Mouse (Mus musculus) hindbrain, embryonic 14.5 days (tissue): ENCODE measurements around the gene Rsrp1. TPM values are rescaled to one million over a fixed set of nuclear protein-coding genes. Genes with fewer than 3 reads are reported as not detected.
"Not testable (repeated sequence)": the region's sequence is repeated elsewhere in the genome, so short reads cannot be mapped to it uniquely, and the experiment has no call there.

Experiments
- ATAC-seq: fragments of 200-750 bp; cut with Nextera tagmentation; 2 replicates; pipeline ENCODE4 v1.8.0; 2017; ENCODE audit warnings: moderate number of reproducible peaks, mild to moderate bottlenecking, moderate TSS enrichment, moderate library complexity; ENCODE audit not compliant: low FRiP score
- DNase-seq: peaks from one replicate; pipeline ENCODE4 v3.0.0-alpha.2; 2015; ENCODE audit warnings: low spot score
- H3K27ac ChIP-seq: fragments of 300-500 bp; sonication (generic); 2 replicates; pipeline ENCODE4 v1.5.1; 2014; ENCODE audit warnings: mild to moderate bottlenecking, moderate library complexity
- H3K27me3 ChIP-seq: fragments of 300-500 bp; sonication (generic); 2 replicates; pipeline ENCODE4 v1.6.1; 2014; ENCODE audit warnings: mild to moderate bottlenecking, low read length, mixed read lengths; ENCODE audit not compliant: control insufficient read depth, insufficient read depth
- H3K36me3 ChIP-seq: fragments of 300-500 bp; sonication (generic); replicated peaks from 2 replicates; pipeline ENCODE4 v1.6.1; 2014; ENCODE audit not compliant: control insufficient read depth, insufficient read depth
- H3K4me1 ChIP-seq: fragments of 300-500 bp; sonication (generic); replicated peaks from 2 replicates; pipeline ENCODE4 v1.6.1; 2014; ENCODE audit warnings: antibody characterized with exemption, low read length, mixed read lengths; ENCODE audit not compliant: control insufficient read depth, insufficient read depth
- H3K4me2 ChIP-seq: fragments of 300-500 bp; sonication (generic); replicated peaks from 2 replicates; pipeline ENCODE4 v1.6.1; 2014; ENCODE audit warnings: mild to moderate bottlenecking, moderate library complexity
- H3K4me3 ChIP-seq: fragments of 300-500 bp; sonication (generic); replicated peaks from 2 replicates; pipeline ENCODE4 v1.5.1; 2014; ENCODE audit warnings: mild to moderate bottlenecking, low read length
- H3K9ac ChIP-seq: fragments of 300-500 bp; sonication (generic); 2 replicates; pipeline ENCODE4 v1.6.1; 2014
- H3K9me3 ChIP-seq: fragments of 300-500 bp; sonication (generic); 2 replicates; pipeline ENCODE4 v1.6.1; 2016; ENCODE audit warnings: low read length; ENCODE audit not compliant: control insufficient read depth
- WGBS: fragments of 180-500 bp; shearing (Covaris S2); extraction: QIAGEN DNeasy Blood & Tissue Kit; methylation state at CpG from one replicate; pipeline ENCODE4 v1.1.7; 2014; 5-methylcytosine and 5-hydroxymethylcytosine counted together
- polyA plus RNA-seq: library from polyadenylated mRNA; unstranded; fragments of >200 nt; fragmentation: Nextera tagmentation; extraction: Ambion mirVana; gene quantifications from 2 replicates; pipeline ENCODE4 v1.2.1, GENCODE M21; 2014

Gene Rsrp1
- polyA plus RNA-seq, 1 experiment from 2014 or later: 405 TPM

GRCm38 (mm10) chr4:134901126-134901525 lies 22.3 kb upstream of the Rsrp1 start:
- no peak for DNase-seq
- Histone ChIP-seq H3K4me2 (no peak overlapping the region), H3K9ac (no peak overlapping the region), H3K36me3 (peaks cover 98% of the 10 kb centered on the region), H3K9me3 (no peaks in the 10 kb centered on the region), H3K27ac (no peak overlapping the region), H3K27me3 (no peaks in the 10 kb centered on the region), H3K4me3 (no peak overlapping the region), H3K4me1 (no peaks in the 10 kb centered on the region)
- ATAC-seq: no peak
- WGBS: 96% methylated on average over 8 of the region's 8 CpGs

GRCm38 (mm10) chr4:134903046-134903445 lies 20.3 kb upstream of the Rsrp1 start:
- 79% methylated on average over 7 of the region's 7 CpGs for WGBS

DNA sequence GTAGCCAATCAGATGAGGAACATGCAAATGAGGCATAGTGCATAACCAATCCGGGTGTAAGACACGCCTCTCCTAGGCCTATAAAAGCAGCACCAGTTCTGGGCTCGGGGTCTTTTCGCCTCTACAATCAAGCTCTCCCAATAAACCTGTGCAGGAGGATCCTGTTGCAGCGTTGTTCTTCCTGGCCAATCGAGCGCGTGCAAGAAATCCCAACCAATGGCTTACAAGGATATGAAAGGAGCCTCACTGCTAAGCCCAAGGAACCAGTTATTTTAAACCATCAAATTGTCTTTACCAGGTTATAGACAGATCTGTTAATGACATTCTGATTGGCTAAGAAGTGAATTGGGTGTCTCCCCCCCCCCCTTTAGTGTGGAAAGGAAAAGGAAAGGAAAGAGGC lies 12.0 kb upstream of the Rsrp1 start:
- H3K36me3 ChIP-seq: peaks cover 57% of the 10 kb centered on the region
- ATAC-seq, H3K27ac ChIP-seq, H3K4me3 ChIP-seq, H3K27me3 ChIP-seq, H3K9me3 ChIP-seq, H3K4me2 ChIP-seq, DNase-seq, H3K4me1 ChIP-seq, H3K9ac ChIP-seq: not testable (repeated sequence)
- 99% methylated on average over 6 of the region's 8 CpGs for WGBS

More at GRCm38 (mm10) chr4:134903046-134903445, 20.3 kb upstream of the Rsrp1 start:
- H3K36me3 ChIP-seq: peaks cover 98% of the 10 kb centered on the region
- no peak overlapping the region for H3K4me2 ChIP-seq
- H3K9ac ChIP-seq: no peak overlapping the region
- no peak overlapping the region for H3K4me3 ChIP-seq
- no peak overlapping the region for H3K27ac ChIP-seq
- H3K9me3 ChIP-seq: no peaks in the 10 kb centered on the region
- H3K4me1 ChIP-seq: no peaks in the 10 kb centered on the region
- ATAC-seq (no peak), DNase-seq (no peak)
- no peaks in the 10 kb centered on the region for H3K27me3 ChIP-seq

GRCm38 (mm10) chr4:134913413-134913812 lies 10.0 kb upstream of the Rsrp1 start:
- ATAC-seq: no peak
- H3K9me3 ChIP-seq: no peaks in the 10 kb centered on the region
- DNase-seq: peak; percentile 66
- H3K4me2 ChIP-seq: peak overlapping the region; percentile 58
- H3K4me1 ChIP-seq: 0 out of 2 replicates have a peak, but pooled peaks cover 5% of the 10 kb centered on the region
- WGBS: 32% methylated on average over 3 of the region's 3 CpGs
- H3K27me3 ChIP-seq: no peaks in the 10 kb centered on the region
- peaks cover 37% of the 10 kb centered on the region for H3K36me3 ChIP-seq
- peak overlapping the region; percentile 89 for H3K4me3 ChIP-seq
- no peak overlapping the region for H3K27ac ChIP-seq
- H3K9ac ChIP-seq: peak overlapping the region; percentile 93

DNA sequence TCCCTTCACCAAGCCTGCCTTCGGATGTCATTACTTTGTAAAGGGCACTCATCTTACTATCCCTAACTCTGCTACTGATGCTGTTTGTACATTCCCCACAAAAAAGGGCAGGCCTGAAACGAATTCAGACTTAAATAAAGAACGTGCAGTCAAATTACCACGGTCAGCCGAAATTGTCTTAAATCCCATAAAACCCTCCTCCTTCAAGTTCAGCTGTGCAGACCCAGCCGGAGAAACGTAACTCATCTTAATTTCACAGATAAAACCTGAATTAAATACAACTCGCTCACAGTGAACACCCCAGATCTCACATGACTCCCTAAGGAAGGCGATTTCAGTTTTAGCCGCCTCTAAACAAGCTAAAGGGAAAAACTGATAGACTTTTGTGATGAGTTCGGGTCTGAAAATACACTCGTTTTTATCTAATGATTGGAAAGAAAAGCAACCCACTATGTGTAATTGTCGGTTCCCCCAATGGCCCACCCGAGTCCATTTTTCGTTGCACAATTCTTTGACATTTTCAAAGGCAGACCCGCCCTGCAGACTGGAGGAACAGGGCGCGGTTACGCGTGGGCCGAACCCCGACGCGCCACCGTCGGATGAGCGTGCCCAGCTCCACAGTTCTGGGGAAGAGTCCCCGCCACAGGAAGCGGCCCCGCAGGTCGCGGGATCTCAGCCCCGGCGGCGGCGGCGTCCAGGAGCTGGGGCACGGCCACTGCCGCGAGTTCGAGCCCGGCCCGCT lies 9.1 kb upstream of the Rsrp1 start:
- Histone ChIP-seq H3K9me3 (no peaks in the 10 kb centered on the region), H3K9ac (peak overlapping the region; percentile 93), H3K4me1 (0 out of 2 replicates have a peak, but pooled peaks cover 5% of the 10 kb centered on the region), H3K4me3 (peak overlapping the region; percentile 89), H3K27ac (peak overlapping the region; percentile 89), H3K4me2 (peak overlapping the region; percentile 58), H3K36me3 (peaks cover 28% of the 10 kb centered on the region), H3K27me3 (no peaks in the 10 kb centered on the region)
- peak; percentile 60; the same call in 1 of the 2 replicates for ATAC-seq
- 2% methylated on average over 43 of the region's 43 CpGs for WGBS
- no peak for DNase-seq

GRCm38 (mm10) chr4:134914864-134915209 lies 8.6 kb upstream of the Rsrp1 start, which contains the start of gene Tmem50a:
Tmem50a (minus strand) TSS chr4:134915024.
- Histone ChIP-seq H3K4me2 (peak within 1 kb of the TSS; percentile 58), H3K9ac (peak within 1 kb of the TSS; percentile 93), H3K27ac (peak within 1 kb of the TSS; percentile 89), H3K4me1 (0 out of 2 replicates have a peak, but pooled peaks cover 5% of the 10 kb centered on the region), H3K4me3 (peak within 1 kb of the TSS; percentile 89), H3K36me3 (peaks cover 23% of the 10 kb centered on the region), H3K9me3 (no peaks in the 10 kb centered on the region), H3K27me3 (no peaks in the 10 kb centered on the region)
- WGBS: under 1% methylated on average over 25 of the region's 25 CpGs
- peak; percentile 84 for ATAC-seq
- peak; percentile 94 for DNase-seq

GRCm38 (mm10) chr4:134915223-134916050 lies 8.0 kb upstream of the Rsrp1 start:
- no peaks in the 10 kb centered on the region for H3K27me3 ChIP-seq
- peaks cover 18% of the 10 kb centered on the region for H3K36me3 ChIP-seq
- H3K4me3 ChIP-seq: peak overlapping the region; percentile 89
- H3K4me1 ChIP-seq: 0 out of 2 replicates have a peak, but pooled peaks cover 5% of the 10 kb centered on the region
- no peaks in the 10 kb centered on the region for H3K9me3 ChIP-seq
- H3K27ac ChIP-seq: peak overlapping the region; percentile 62; the same call in 1 of the 2 replicates
- WGBS: 64% methylated on average over 14 of the region's 14 CpGs
- H3K4me2 ChIP-seq: peak overlapping the region; percentile 58
- peak; percentile 41; the same call in 1 of the 2 replicates for ATAC-seq
- H3K9ac ChIP-seq: peak overlapping the region; percentile 93
- DNase-seq: no peak

DNA sequence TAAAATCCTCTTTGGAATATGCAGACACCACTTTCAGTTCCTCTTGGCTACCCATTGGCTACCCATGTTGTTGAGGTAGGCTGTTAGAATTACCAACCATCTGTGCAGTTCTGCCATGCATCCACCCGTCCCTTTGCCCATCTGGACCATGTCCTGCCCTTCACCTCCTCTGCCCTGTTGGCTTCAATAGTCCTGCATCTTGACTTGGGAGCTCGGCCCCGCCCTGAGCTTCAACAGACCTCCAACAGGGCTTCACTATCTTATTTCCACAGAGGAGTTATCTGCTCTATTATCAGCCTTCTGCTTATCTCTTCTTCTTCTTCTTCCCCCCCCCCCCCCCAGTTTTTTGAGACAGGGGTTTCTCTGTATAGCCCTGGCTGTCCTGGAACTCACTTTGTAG lies 6.2 kb upstream of the Rsrp1 start:
- Histone ChIP-seq H3K9ac (no peak overlapping the region), H3K4me3 (no peak overlapping the region), H3K4me1 (0 out of 2 replicates have a peak, but pooled peaks cover 5% of the 10 kb centered on the region), H3K4me2 (no peak overlapping the region), H3K27ac (no peak overlapping the region), H3K9me3 (no peaks in the 10 kb centered on the region), H3K36me3 (peaks cover 4% of the 10 kb centered on the region; the same call in 1 of the 2 replicates), H3K27me3 (no peaks in the 10 kb centered on the region)
- WGBS: 81% methylated on average over 3 of the region's 3 CpGs
- ATAC-seq: no peak
- DNase-seq: no peak

- H3K4me1 ChIP-seq: 0 out of 2 replicates have a peak, but pooled peaks cover 10% of the 10 kb centered on the region
- no peak overlapping the region for H3K27ac ChIP-seq
- H3K9me3 ChIP-seq: no peaks in the 10 kb centered on the region
- ATAC-seq: no peak
- no peak overlapping the region for H3K4me2 ChIP-seq
- no peak overlapping the region for H3K9ac ChIP-seq
- no peaks in the 10 kb centered on the region for H3K36me3 ChIP-seq
- H3K27me3 ChIP-seq: no peaks in the 10 kb centered on the region
- DNase-seq: no peak
- WGBS: 67% methylated on average over 7 of the region's 7 CpGs
- H3K4me3 ChIP-seq: no peak overlapping the region
These were observed 5.0 kb upstream of the Rsrp1 start for GRCm38 (mm10) chr4:134918381-134918780.
